Mouse (Mus musculus): Measurements from ENCODE around the gene 4921511M17Rik.
"Not testable (repeated sequence)": the region's sequence is repeated elsewhere in the genome, so short reads cannot be mapped to it uniquely, and the experiment has no call there.

The 4921511M17Rik gene

GRCm38 (mm10) chrX:154033727-154034126 lies at the start of gene 4921511M17Rik:
TSS of gene 4921511M17Rik (minus strand) at chrX:154033827.
- DNase-seq = not testable (repeated sequence)

- not testable (repeated sequence) for DNase-seq
These were observed 21.3 kb upstream of the 4921511M17Rik start, which contains the start of gene Gm10057 for GRCm38 (mm10) chrX:154054939-154055338. TSS of gene Gm10057 (minus strand) at chrX:154055039.

- not testable (repeated sequence) for DNase-seq
These were observed 21.1 kb downstream of the 4921511M17Rik start, which contains the start of gene Samt1 for GRCm38 (mm10) chrX:154012540-154012939. TSS of gene Samt1 (minus strand) at chrX:154012640.

GRCm38 (mm10) chrX:153976914-153977313 lies 56.7 kb downstream of the 4921511M17Rik start:
- not testable (repeated sequence) for DNase-seq

- not testable (repeated sequence) for DNase-seq
These were observed 57.2 kb downstream of the 4921511M17Rik start for GRCm38 (mm10) chrX:153976467-153976866.

- DNase-seq = no peak
These were observed 59.2 kb downstream of the 4921511M17Rik start for GRCm38 (mm10) chrX:153974450-153974849.
